Mouse (Mus musculus): ENCODE measurements at regions not wholly inside any gene's neighbourhood (a gene's known extent, or its start where the extent isn't known, plus 50 kb on each side); places are given as distances from the start of the nearest gene placed in this dataset.

GRCm38 (mm10) chr10:118041068-118041467 lies 100.5 kb upstream of the Mdm1 start:
- Histone ChIP-seq H3K79me2 (replicated peaks; ENCODE audit: control insufficient read depth, extremely low read depth, insufficient read depth, poor library complexity, severe bottlenecking) (no peaks in the 10 kb centered on the region), H3K27ac (ENCODE audit: insufficient read depth, low read depth) (no peak overlapping the region), H3K4me2 (ENCODE audit: insufficient read depth, low read depth, poor library complexity, severe bottlenecking) (no peak overlapping the region), H3K9me3 (replicated peaks; ENCODE audit: low read length) (no peaks in the 10 kb centered on the region), H3K36me3 (replicated peaks in 1 of 2; ENCODE audit: control insufficient read depth in 1 of 2, insufficient read depth in 1 of 2, low read length in 1 of 2) (no peaks in the 10 kb centered on the region), H3K9ac (ENCODE audit: insufficient read depth, low read depth) (no peak overlapping the region), H3K4me1 (ENCODE audit: control insufficient read depth in 1 of 2, insufficient read depth in 2 of 2) (peaks cover 2 to 8% of the 10 kb centered on the region in 2 experiments; a peak in 1 of 4 replicates), H3K27me3 (replicated peaks) (no peaks in the 10 kb centered on the region), H3K4me3 (replicated peaks in 1 of 3; ENCODE audit: low read depth in 2 of 3, low read length in 2 of 3, poor library complexity in 1 of 3) (no peak overlapping the region)
- TF ChIP-seq ETS1 (conservative IDR thresholded peaks at IDR 0.05; ENCODE audit: low read depth, low read length) (no peak), TBP (conservative IDR thresholded peaks at IDR 0.05; ENCODE audit: low read depth, low read length) (no peak), HCFC1 (IDR thresholded peaks at IDR 0.05; ENCODE audit: low read depth, low read length) (no peak)
- in situ Hi-C loops (cut with MboI; ENCODE audit: low pct_ligation_motif_present, low pct_unique_long_range_greater_than_20kb, low sequenced_read_pairs) (loop anchor here (5.0 kb wide), 1 partner anchor 56 kb away; no protein-coding TSS in a partner anchor), dilution Hi-C loops (cut with MboI; ENCODE audit: extremely low pct_ligation_motif_present, extremely low pct_unique_long_range_greater_than_20kb, low sequenced_read_pairs) (no loop called here)
- DNase-seq (ENCODE audit: extremely low read depth), result no peak

- Histone ChIP-seq H3K4me3 (replicated peaks in 1 of 3; ENCODE audit: low read depth in 2 of 3, low read length in 2 of 3, poor library complexity in 1 of 3) (no peak overlapping the region), H3K27me3 (replicated peaks) (no peaks in the 10 kb centered on the region), H3K9me3 (replicated peaks; ENCODE audit: low read length) (no peaks in the 10 kb centered on the region), H3K36me3 (replicated peaks in 1 of 2; ENCODE audit: control insufficient read depth in 1 of 2, insufficient read depth in 1 of 2, low read length in 1 of 2) (no peaks in the 10 kb centered on the region), H3K4me1 (ENCODE audit: control insufficient read depth in 1 of 2, insufficient read depth in 2 of 2) (peaks cover 2 to 8% of the 10 kb centered on the region in 2 experiments; a peak in 1 of 4 replicates), H3K4me2 (ENCODE audit: insufficient read depth, low read depth, poor library complexity, severe bottlenecking) (peak overlapping the region; percentile 23; the same call in 1 of the 2 replicates), H3K27ac (ENCODE audit: insufficient read depth, low read depth) (no peak overlapping the region), H3K9ac (ENCODE audit: insufficient read depth, low read depth) (no peak overlapping the region), H3K79me2 (replicated peaks; ENCODE audit: control insufficient read depth, extremely low read depth, insufficient read depth, poor library complexity, severe bottlenecking) (no peaks in the 10 kb centered on the region)
- no peak for DNase-seq (ENCODE audit: extremely low read depth)
- no peak for TF ChIP-seq ELF1 (IDR thresholded peaks at IDR 0.05; ENCODE audit: low read depth, low read length)
- TF ChIP-seq TCF12 (IDR thresholded peaks at IDR 0.05; ENCODE audit: low read depth, low read length), result no peak
- no peak for TF ChIP-seq NELFE (IDR thresholded peaks at IDR 0.05; ENCODE audit: low read depth, low read length)
- TF ChIP-seq GABPA (IDR thresholded peaks at IDR 0.05; ENCODE audit: insufficient replicate concordance, low read depth, low read length), result no peak
- no peak for TF ChIP-seq NRF1 (IDR thresholded peaks at IDR 0.05; ENCODE audit: low read depth, low read length)
- TF ChIP-seq ZKSCAN1 (IDR thresholded peaks at IDR 0.05; ENCODE audit: borderline replicate concordance, low read depth, low read length), result no peak
- no peak for TF ChIP-seq MEF2A (IDR thresholded peaks at IDR 0.05; ENCODE audit: borderline replicate concordance, low read depth, low read length)
- in situ Hi-C loops (cut with MboI; ENCODE audit: low pct_ligation_motif_present, low pct_unique_long_range_greater_than_20kb, low sequenced_read_pairs) (loop anchor here (5.0 kb wide), 1 partner anchor 54 kb away; no protein-coding TSS in a partner anchor), dilution Hi-C loops (cut with MboI; ENCODE audit: extremely low pct_ligation_motif_present, extremely low pct_unique_long_range_greater_than_20kb, low sequenced_read_pairs) (no loop called here)
These were observed 97.8 kb upstream of the Mdm1 start for GRCm38 (mm10) chr10:118043761-118044160.

GRCm38 (mm10) chr10:118044840-118045239 lies 96.8 kb upstream of the Mdm1 start:
- no peak for DNase-seq (ENCODE audit: extremely low read depth)
- H3K27ac ChIP-seq (ENCODE audit: insufficient read depth, low read depth), result no peak overlapping the region
- TF ChIP-seq ETS1 (conservative IDR thresholded peaks at IDR 0.05; ENCODE audit: low read depth, low read length), result no peak
- no peak for TF ChIP-seq UBTF (IDR thresholded peaks at IDR 0.05; ENCODE audit: low read depth, low read length)
- no peak for TF ChIP-seq ELF1 (IDR thresholded peaks at IDR 0.05; ENCODE audit: low read depth, low read length)
- no peak for TF ChIP-seq SMC3 (IDR thresholded peaks at IDR 0.05; ENCODE audit: low read depth, low read length)
- no peak for TF ChIP-seq TCF12 (IDR thresholded peaks at IDR 0.05; ENCODE audit: low read depth, low read length)
- TF ChIP-seq MAX (IDR thresholded peaks at IDR 0.05; ENCODE audit: low read length), result no peak
- no peak for TF ChIP-seq BHLHE40 (IDR thresholded peaks at IDR 0.05; ENCODE audit: low read depth, low read length)
- no peak for TF ChIP-seq EP300 (IDR thresholded peaks at IDR 0.05; ENCODE audit: low read length)
- no peak for TF ChIP-seq MXI1 (IDR thresholded peaks at IDR 0.05; ENCODE audit: low read depth, low read length)
- no peak for TF ChIP-seq ZNF384 (IDR thresholded peaks at IDR 0.05; ENCODE audit: low read depth, low read length)
- no peak for TF ChIP-seq MYC (IDR thresholded peaks at IDR 0.05; ENCODE audit: low read depth, low read length)
- H3K9ac ChIP-seq (ENCODE audit: insufficient read depth, low read depth), result no peak overlapping the region
- H3K4me3 ChIP-seq (replicated peaks in 1 of 3; ENCODE audit: low read depth in 2 of 3, low read length in 2 of 3, poor library complexity in 1 of 3), result no peak overlapping the region
- no peaks in the 10 kb centered on the region for H3K9me3 ChIP-seq (replicated peaks; ENCODE audit: low read length)
- in situ Hi-C loops (cut with MboI; ENCODE audit: low pct_ligation_motif_present, low pct_unique_long_range_greater_than_20kb, low sequenced_read_pairs), result loop anchor here (5.0 kb wide), 1 partner anchor 52 kb away; no protein-coding TSS in a partner anchor
- no peaks in the 10 kb centered on the region for H3K36me3 ChIP-seq (replicated peaks in 1 of 2; ENCODE audit: control insufficient read depth in 1 of 2, insufficient read depth in 1 of 2, low read length in 1 of 2)
- peaks cover 2 to 8% of the 10 kb centered on the region in 2 experiments; a peak in 1 of 4 replicates for H3K4me1 ChIP-seq (ENCODE audit: control insufficient read depth in 1 of 2, insufficient read depth in 2 of 2)
- dilution Hi-C loops (cut with MboI; ENCODE audit: extremely low pct_ligation_motif_present, extremely low pct_unique_long_range_greater_than_20kb, low sequenced_read_pairs), result no loop called here
- H3K79me2 ChIP-seq (replicated peaks; ENCODE audit: control insufficient read depth, extremely low read depth, insufficient read depth, poor library complexity, severe bottlenecking), result no peaks in the 10 kb centered on the region
- H3K4me2 ChIP-seq (ENCODE audit: insufficient read depth, low read depth, poor library complexity, severe bottlenecking), result no peak overlapping the region
- H3K27me3 ChIP-seq (replicated peaks), result no peaks in the 10 kb centered on the region

Measured in CH12.LX (cell line).